Mouse (Mus musculus): Measurements from ENCODE around the gene Sp2. TPM values are rescaled to one million over a fixed set of nuclear protein-coding genes. Genes with fewer than 3 reads are reported as not detected.
A peak's percentile ranks its signal among the peaks of the same experiment; 100 is the strongest.

Sp2 gene
- polyA plus RNA-seq, 1 experiment = 11.8 TPM

DNA sequence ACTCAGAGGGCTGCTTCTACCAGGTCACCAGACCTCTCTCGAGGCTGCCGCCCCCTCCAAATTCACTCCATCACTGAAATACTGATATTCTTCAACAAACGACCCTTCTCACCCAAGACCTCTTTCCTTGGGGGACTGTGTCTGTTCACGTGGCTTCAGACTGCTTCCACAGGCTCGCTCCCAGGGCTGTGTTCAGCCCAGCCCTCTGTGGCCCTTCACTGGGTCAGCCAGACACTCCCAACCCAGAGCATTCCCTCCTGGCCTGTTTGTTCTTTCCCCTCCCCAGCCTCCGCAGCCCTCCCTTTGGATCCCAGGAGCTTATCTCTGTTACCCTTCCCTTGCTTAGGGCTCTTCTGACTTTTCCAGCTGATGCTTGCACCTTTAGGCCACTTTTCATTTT lies 14.3 kb downstream of the Sp2 start:
- peak overlapping the region; percentile 97 for H3K27ac ChIP-seq (replicated peaks; ENCODE audit: low read depth, low read length)
- H3K4me1 ChIP-seq (ENCODE audit: control insufficient read depth, insufficient read depth, insufficient read length, low read length) = peaks cover 46% of the 10 kb centered on the region
- peak overlapping the region; percentile 44 for H3K4me3 ChIP-seq (ENCODE audit: insufficient read depth, low read depth, low read length)

DNA sequence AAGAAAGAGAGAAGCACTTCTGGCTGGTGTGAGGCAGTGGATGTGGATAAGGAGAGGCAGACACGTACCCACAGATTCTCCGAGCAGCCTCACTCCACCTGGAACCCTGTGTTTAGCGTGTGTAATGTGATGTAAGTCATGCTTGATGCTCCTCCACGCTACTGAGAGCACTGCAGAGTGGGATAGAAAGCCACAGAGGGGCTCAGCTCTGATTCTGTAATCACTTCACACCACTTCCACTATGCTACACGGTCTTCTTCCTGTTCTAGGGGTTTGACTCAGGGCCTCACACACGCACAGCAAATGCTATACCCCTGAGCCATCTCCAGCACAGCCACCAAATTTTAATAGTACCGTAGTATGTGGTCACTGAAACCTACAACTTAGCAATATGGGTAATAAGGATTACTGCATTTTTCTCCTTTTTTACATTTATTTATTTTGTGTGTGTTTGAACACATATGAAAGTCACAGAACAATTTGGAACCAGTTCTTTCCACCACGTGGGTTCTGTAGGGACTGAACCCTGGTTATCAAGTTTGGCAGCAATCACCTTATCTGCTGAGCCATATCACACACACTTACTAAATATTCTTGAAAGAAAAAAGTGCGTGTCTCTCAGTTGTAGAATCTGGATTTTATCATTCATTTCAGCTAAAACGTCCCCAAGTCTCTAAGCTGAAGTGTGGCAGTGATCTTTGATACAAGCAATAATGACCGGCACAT lies 15.1 kb downstream of the Sp2 start:
- Histone ChIP-seq H3K27ac (replicated peaks; ENCODE audit: low read depth, low read length) (peak overlapping the region; percentile 97), H3K4me1 (ENCODE audit: control insufficient read depth, insufficient read depth, insufficient read length, low read length) (peaks cover 42% of the 10 kb centered on the region), H3K4me3 (ENCODE audit: insufficient read depth, low read depth, low read length) (peak overlapping the region; percentile 53)

DNA sequence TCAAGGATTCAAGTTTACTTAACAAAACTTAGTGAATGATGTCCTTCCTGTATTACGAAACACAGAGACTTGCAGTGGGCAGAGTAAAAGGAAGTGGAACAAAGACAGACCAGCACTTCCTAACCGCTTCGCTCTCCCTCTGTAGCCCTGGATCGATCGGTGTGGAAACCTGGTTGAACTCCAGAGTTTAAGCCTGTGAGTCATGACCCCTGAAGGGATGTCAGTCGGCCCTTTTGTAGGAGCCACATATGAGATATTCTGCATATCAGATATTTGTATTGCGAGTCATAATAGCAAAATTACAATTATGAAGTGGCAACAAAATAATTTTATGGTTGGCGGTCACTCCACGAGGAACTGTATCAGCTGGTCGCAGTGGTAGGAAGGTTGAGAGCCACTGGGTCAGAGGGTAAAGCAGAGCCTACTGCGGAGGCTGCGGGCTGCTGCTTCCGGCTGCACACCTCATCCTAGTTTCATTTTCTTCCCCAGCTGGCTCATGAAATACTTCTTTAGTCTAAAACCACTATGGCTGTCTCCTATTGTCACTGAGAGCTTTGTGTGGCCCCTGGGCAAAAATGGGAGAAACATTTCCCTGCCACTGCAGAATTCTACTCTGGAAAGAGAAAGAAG lies 15.7 kb downstream of the Sp2 start:
- peaks cover 37% of the 10 kb centered on the region for H3K4me1 ChIP-seq (ENCODE audit: control insufficient read depth, insufficient read depth, insufficient read length, low read length)

GRCm38 (mm10) chr11:96966172-96966571 lies 16.6 kb downstream of the Sp2 start:
- Histone ChIP-seq H3K27ac (replicated peaks; ENCODE audit: low read depth, low read length) (peak overlapping the region; percentile 50; the same call in 1 of the 2 replicates), H3K4me1 (ENCODE audit: control insufficient read depth, insufficient read depth, insufficient read length, low read length) (peaks cover 30% of the 10 kb centered on the region), H3K4me3 (ENCODE audit: insufficient read depth, low read depth, low read length) (no peak overlapping the region)

More for the DNA sequence above, 15.7 kb downstream of the Sp2 start:
- peak overlapping the region; percentile 53 for H3K4me3 ChIP-seq (ENCODE audit: insufficient read depth, low read depth, low read length)
- peak overlapping the region; percentile 97 for H3K27ac ChIP-seq (replicated peaks; ENCODE audit: low read depth, low read length)

GRCm38 (mm10) chr11:96963580-96963979 lies 19.2 kb downstream of the Sp2 start:
- H3K4me1 ChIP-seq (ENCODE audit: control insufficient read depth, insufficient read depth, insufficient read length, low read length) = peaks cover 9% of the 10 kb centered on the region
- peak overlapping the region; percentile 28 for H3K27ac ChIP-seq (replicated peaks; ENCODE audit: low read depth, low read length)
- no peak overlapping the region for H3K4me3 ChIP-seq (ENCODE audit: insufficient read depth, low read depth, low read length)

GRCm38 (mm10) chr11:96957061-96957805 lies 25.5 kb downstream of the Sp2 start:
- H3K4me1 ChIP-seq (ENCODE audit: control insufficient read depth, insufficient read depth, insufficient read length, low read length) = no peaks in the 10 kb centered on the region
- no peak overlapping the region for H3K27ac ChIP-seq (replicated peaks; ENCODE audit: low read depth, low read length)

DNA sequence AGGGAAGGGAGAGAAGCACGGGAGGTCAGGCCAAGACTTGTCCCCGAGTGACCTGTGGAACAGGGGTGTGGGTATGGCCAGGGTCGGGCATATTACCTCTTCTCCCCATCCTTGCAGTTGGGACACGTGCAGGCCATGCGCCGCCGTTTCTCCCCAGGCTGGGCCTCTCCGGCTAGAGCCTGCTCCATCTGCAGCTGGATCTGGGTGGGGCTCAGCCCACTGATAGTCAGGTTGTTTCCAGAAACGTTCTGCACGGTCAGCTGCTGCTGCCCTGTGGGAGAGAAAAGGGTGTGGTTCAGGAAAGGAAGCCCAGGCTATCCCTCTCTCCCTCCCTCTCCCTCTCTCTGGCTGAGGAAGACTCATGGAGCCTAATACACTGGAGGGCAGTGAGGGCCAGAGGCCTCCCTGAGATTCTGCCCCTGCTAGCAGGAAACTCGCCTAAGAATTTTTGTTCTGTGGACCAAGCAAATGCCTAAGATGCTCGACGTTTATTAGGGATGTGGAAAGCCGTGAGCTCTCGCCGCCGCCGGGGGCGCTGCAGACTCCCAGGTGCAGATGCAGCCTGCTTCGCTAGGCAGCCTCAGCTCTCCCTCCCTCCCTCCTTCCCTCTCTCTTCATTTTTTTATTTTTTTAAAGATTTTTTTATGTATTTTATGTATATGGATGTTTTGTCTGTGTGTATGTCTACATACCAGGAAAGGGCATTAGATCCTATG lies 26.6 kb downstream of the Sp2 start:
- Histone ChIP-seq H3K27ac (replicated peaks; ENCODE audit: low read depth, low read length) (no peak overlapping the region), H3K4me1 (ENCODE audit: control insufficient read depth, insufficient read depth, insufficient read length, low read length) (no peaks in the 10 kb centered on the region), H3K4me3 (ENCODE audit: insufficient read depth, low read depth, low read length) (no peak overlapping the region)

More at GRCm38 (mm10) chr11:96957061-96957805, 25.5 kb downstream of the Sp2 start:
- H3K4me3 ChIP-seq (ENCODE audit: insufficient read depth, low read depth, low read length) = no peak overlapping the region

DNA sequence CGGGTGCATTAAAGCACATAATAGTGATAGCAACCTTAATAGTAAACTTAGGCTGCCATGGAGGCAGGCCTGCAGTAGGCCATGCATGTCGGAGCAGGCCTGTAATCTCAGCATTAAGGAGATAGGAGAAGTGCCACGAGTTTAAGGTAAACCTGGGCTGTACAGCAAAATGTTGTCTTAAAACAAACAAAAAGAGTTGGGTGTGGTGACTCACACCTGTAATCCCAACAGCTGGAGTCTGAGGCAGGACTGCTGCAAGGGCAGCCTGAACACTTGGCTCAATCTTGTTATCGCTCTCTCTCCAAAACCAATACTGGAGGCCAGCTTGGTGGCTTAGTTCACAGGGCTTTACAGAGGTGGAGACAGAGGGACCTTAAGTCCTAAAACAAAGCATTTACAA lies 27.7 kb downstream of the Sp2 start:
- Histone ChIP-seq H3K27ac (replicated peaks; ENCODE audit: low read depth, low read length) (no peak overlapping the region), H3K4me1 (ENCODE audit: control insufficient read depth, insufficient read depth, insufficient read length, low read length) (no peaks in the 10 kb centered on the region), H3K4me3 (ENCODE audit: insufficient read depth, low read depth, low read length) (no peak overlapping the region)

- no peak overlapping the region for H3K27ac ChIP-seq (replicated peaks; ENCODE audit: low read depth, low read length)
- H3K4me3 ChIP-seq (ENCODE audit: insufficient read depth, low read depth, low read length) = no peak overlapping the region
- H3K4me1 ChIP-seq (ENCODE audit: control insufficient read depth, insufficient read depth, insufficient read length, low read length) = no peaks in the 10 kb centered on the region
Measured at GRCm38 (mm10) chr11:96952896-96953295, 29.9 kb downstream of the Sp2 start.

DNA sequence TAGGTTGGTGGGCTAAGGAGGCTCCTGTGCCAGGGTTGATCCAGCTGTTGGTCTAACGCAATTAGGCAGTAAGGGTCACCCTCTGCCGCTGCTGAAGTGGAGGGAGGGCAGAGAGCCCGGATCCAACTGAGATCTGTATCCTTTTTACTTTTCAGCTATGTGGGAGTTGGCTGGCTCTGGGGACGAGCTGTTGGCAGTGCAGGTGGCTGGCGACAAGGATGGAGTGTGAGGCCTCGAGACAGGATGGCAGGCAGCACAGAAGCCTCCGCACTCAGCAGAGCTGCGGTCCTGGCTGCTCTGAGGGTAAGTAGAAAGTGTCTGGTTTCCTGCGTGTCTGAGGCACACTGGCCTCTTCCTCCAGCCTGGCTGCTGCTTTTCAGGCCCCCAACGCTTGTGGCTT lies 30.3 kb downstream of the Sp2 start:
- Histone ChIP-seq H3K27ac (replicated peaks; ENCODE audit: low read depth, low read length) (no peak overlapping the region), H3K4me1 (ENCODE audit: control insufficient read depth, insufficient read depth, insufficient read length, low read length) (no peaks in the 10 kb centered on the region), H3K4me3 (ENCODE audit: insufficient read depth, low read depth, low read length) (no peak overlapping the region)

DNA sequence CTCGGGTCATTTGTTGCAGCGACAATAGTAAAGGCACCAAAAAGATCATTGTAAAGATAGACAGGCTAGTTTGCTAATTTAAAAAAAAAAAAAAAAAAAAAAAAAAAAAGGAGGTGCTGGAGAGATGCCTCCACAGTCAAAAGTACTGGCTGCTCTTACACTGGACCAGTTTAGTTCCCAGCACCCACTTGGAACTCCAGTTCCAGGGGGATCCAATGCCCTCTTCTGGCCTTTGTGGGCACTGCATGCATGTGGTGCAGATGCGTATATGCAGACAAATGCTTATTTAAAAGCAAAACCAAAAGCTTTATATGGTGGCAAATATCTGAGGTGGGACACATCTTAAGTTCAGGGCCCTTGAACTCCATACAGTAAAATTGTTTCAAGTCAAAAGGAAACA lies 32.0 kb downstream of the Sp2 start:
- H3K4me3 ChIP-seq (ENCODE audit: insufficient read depth, low read depth, low read length) = no peak overlapping the region
- no peaks in the 10 kb centered on the region for H3K4me1 ChIP-seq (ENCODE audit: control insufficient read depth, insufficient read depth, insufficient read length, low read length)
- no peak overlapping the region for H3K27ac ChIP-seq (replicated peaks; ENCODE audit: low read depth, low read length)

- Histone ChIP-seq H3K4me1 (ENCODE audit: control insufficient read depth, insufficient read depth, insufficient read length, low read length) (peaks cover 3% of the 10 kb centered on the region; the same call in 1 of the 2 replicates), H3K27ac (replicated peaks; ENCODE audit: low read depth, low read length) (no peak overlapping the region), H3K4me3 (ENCODE audit: insufficient read depth, low read depth, low read length) (no peak overlapping the region)
Measured at GRCm38 (mm10) chr11:96947849-96948248, 34.9 kb downstream of the Sp2 start.

- Histone ChIP-seq H3K4me3 (ENCODE audit: insufficient read depth, low read depth, low read length) (no peak overlapping the region), H3K27ac (replicated peaks; ENCODE audit: low read depth, low read length) (no peak overlapping the region), H3K4me1 (ENCODE audit: control insufficient read depth, insufficient read depth, insufficient read length, low read length) (peaks cover 3% of the 10 kb centered on the region; the same call in 1 of the 2 replicates)
Measured at GRCm38 (mm10) chr11:96946498-96946897, 36.3 kb downstream of the Sp2 start.

- Histone ChIP-seq H3K4me3 (ENCODE audit: insufficient read depth, low read depth, low read length) (no peak overlapping the region), H3K4me1 (ENCODE audit: control insufficient read depth, insufficient read depth, insufficient read length, low read length) (peaks cover 3% of the 10 kb centered on the region; the same call in 1 of the 2 replicates)
Measured at GRCm38 (mm10) chr11:96944844-96945580, 37.7 kb downstream of the Sp2 start.

More at GRCm38 (mm10) chr11:96944844-96945580, 37.7 kb downstream of the Sp2 start:
- H3K27ac ChIP-seq (replicated peaks; ENCODE audit: low read depth, low read length) = no peak overlapping the region

Measured in brown adipose tissue, adult 24 weeks (tissue).